Mouse (Mus musculus) G1E (cell line): ENCODE data around the gene Ccl5.

Experiments used
- CTCF ChIP-seq: IDR thresholded peaks from 2 replicates; pipeline ENCODE4 v1.5.1; 2012; ENCODE audit warnings: low read depth, low read length, inconsistent platforms, mixed read lengths
- GATA1 ChIP-seq: IDR thresholded peaks from 2 replicates; pipeline ENCODE4 v1.6.1; 2012; ENCODE audit warnings: borderline replicate concordance, low read length, inconsistent platforms, mixed read lengths
- POLR2AphosphoS5 ChIP-seq: IDR thresholded peaks from 2 replicates; pipeline ENCODE4 v1.6.1; 2012; ENCODE audit warnings: low read depth, low read length, inconsistent platforms; ENCODE audit not compliant: insufficient replicate concordance
- TAL1 ChIP-seq: conservative IDR thresholded peaks from 2 replicates; pipeline ENCODE4 v1.6.1; 2012; ENCODE audit warnings: low read depth, low read length, inconsistent platforms, mixed read lengths

GRCm38 (mm10) chr11:83517153-83517552 is 13.2 kb downstream of the Ccl5 start:
- TF ChIP-seq CTCF: no peak
- TF ChIP-seq POLR2AphosphoS5: no peak
- no peak for TF ChIP-seq TAL1
- TF ChIP-seq GATA1: no peak
